Mouse (Mus musculus): ENCODE data around the gene Fuk.

The Fuk gene

DNA sequence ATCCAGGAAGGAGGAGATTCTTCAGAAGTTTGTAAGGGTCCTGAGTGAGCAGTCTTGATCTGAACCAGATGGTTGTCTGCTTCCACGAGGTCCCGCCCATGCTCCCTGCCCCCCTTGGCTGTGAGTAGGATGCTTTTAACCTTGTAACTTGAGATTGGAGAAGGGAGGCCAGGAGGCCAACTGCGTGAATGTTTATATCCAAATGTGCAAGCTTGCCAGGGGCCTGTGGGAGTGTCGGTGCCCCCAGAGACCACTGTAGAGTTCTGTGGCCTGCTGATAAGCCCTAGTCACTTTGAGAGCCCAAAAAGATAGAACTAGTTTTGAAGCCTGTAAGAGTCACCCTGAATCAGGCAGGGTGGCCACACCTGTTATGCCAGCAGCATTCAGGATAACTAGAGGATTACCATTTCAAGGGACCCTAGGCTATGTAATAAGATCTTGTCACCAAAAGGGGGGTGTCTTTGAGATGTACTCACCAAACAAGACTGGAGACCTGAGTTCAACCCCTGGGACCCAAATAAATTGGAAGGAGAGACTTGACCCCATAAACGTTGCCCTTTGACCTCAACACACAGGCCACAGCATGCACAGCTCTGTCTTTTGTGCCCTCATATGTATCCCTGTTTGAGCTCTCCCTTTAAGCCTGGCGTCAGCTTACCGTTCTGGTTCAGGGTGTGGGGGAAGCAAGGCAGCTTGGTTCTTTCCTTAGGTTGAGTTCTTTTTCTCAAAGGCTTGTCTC lies 19.4 kb upstream of the Fuk start:
- ChIA-PET POLR2A (interaction anchor here in 2 of 4 experiments (0.7 to 2.1 kb wide), 2 partner anchors 49 kb away, joined by 4 to 5 read pairs; no protein-coding TSS in a partner anchor), CTCF (interaction anchor here in 2 of 4 experiments (0.5 to 0.6 kb wide), 2 partner anchors 18 to 26 kb away, joined by 6 to 13 read pairs; no protein-coding TSS in a partner anchor)

DNA sequence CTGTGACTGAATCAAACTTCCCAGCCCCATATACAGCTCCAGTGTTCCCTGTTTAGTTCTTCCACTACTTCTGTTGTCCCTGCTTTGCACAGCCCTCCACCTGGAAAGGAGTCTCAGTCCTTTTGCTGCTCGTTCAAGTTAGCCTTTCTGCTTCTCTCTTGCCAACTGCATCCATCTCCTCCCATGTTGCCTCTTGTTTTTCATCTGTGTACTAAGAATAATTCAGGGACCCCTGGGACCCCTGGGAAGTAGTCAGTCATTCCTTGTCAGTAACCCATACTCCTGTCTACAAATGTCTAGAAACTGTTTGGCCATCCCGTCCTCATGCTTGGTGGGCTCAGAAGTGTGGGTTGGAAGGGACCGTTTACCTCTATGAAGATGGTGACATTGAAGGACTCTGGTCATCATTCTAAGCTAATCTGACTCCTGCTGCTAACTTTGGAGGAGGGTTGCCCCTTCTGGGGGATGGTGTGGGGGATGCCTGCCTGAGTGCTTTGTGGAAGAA lies 18.5 kb upstream of the Fuk start:
- POLR2A ChIA-PET, result interaction anchor here in 3 of 4 experiments (0.7 to 3.2 kb wide), 10 partner anchors 19 to 113 kb away, joined by 3 to 25 read pairs (median 10); partner anchors contain the start of gene Aars (in 1 of the 3)
- CTCF ChIA-PET, result interaction anchor here in 2 of 4 experiments (0.5 to 0.6 kb wide), 2 partner anchors 19 to 27 kb away, joined by 6 to 13 read pairs; no protein-coding TSS in a partner anchor

DNA sequence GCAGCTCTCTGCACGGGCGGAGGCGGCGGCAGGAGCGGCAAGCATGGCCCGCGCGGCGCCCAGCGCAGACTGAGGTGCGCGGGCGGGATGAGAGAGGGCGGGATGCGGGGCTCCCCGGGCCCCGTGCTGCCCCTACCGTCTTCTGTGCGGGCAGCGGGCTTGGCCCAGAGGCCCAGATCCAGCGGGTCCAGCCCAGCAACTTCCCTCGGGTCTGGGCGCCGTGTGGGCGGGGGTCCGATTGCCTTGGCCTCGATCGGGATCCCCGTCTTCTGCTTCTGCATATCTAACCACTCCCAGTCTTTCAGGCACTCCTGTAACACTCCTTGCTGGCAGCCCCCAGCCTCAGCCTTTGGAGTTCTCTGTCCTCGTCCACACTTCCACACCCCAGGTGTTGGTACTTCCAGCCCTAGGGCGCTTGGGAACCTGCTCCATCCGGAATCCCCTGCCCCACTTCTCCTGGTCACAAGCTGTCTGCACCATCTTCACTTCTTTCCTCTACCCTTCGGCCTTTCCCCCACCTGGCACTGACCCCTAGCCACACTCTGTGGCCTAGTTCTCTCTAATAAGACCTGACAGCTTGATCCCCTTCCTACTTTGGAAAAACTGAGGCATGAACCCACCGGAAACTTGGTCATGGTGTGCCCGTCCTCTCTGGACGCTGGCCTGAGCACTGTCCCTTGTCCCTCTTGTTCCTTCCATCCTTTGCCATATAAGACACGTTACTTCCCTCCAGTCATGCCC lies 17.9 kb upstream of the Fuk start:
- POLR2A ChIA-PET, result interaction anchor here in 3 of 4 experiments (0.5 to 3.2 kb wide), 40 partner anchors 8 to 871 kb away, joined by 3 to 25 read pairs (median 4); partner anchors contain the start of genes Ddx19a (in 2 of the 3), Sf3b3 (in 2 of the 3), Aars (in 1 of the 3) and Cog4 (in 1 of the 3)
- CTCF ChIA-PET, result interaction anchor here in 3 of 4 experiments (0.6 to 1.2 kb wide), 9 partner anchors 9 to 1227 kb away, joined by 3 to 13 read pairs (median 4); partner anchors contain the start of gene Ist1 (in 1 of the 3)

DNA sequence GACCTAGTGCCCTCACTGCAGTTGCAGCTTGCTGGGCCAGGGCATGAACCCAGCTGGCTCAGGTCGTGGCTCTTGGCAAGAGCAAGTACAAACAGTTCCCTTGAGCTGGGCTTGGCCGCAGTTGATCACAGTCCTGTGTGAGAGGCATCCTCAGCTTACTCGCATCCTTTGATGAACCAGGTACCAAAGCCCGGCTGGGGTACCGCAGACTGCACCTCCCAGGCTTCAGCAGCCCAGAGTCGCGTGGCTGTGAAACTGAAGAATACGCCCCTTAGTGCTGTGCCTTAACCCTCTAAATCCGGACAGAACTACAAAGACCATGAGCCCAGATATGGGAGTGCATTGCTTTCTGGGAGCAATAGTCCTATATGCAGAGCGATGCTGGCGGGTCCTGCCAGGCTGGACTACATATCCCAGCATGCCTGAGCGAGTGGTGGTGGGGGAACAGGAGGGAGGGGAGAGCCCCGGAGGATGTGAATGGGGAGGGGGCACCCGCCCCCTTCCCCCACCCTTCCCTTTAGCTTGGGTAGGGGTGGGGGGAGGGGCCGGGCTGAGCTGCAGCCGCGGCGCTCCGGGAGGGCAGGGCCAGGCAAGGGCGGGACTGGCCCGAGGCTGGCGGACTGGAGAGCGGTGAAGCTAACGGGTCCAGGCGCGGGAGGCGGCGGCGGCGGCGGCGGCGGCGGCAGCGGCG lies 17.2 kb upstream of the Fuk start, which contains the start of gene St3gal2:
Gene St3gal2, plus strand, starts transcription at position 582 of the 691 bp plus-strand sequence.
- POLR2A ChIA-PET, result interaction anchor here in 3 of 4 experiments (0.5 to 3.2 kb wide), 41 partner anchors 8 to 872 kb away, joined by 3 to 25 read pairs (median 4); partner anchors contain the start of genes Sf3b3 (in 2 of the 3), Aars (in 1 of the 3), Cog4 (in 1 of the 3) and Ddx19a (in 1 of the 3)
- CTCF ChIA-PET, result interaction anchor here in 3 of 4 experiments (0.6 to 1.2 kb wide), 10 partner anchors 8 to 1227 kb away, joined by 3 to 13 read pairs (median 4); partner anchors contain the start of gene Ist1 (in 1 of the 3)

DNA sequence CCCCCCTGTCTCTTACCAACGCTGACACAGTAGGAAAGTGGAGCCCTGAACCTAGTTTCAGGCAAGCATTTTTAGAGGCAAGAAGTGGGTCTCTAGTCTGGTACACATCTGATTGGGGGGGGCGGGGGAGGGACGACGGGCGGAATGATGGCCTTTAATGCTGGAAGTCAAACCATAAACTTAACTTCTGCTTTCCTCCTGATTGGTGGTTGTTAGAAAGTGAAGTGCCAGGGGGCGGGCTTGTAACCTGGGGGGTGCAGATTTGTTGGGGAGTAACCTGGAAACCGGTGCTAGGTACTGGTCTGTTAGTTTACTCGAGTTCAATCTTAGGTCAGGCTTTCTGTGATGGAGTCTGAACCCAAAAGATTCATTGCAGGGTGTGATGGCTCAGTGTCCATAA lies 16.2 kb upstream of the Fuk start:
- ChIA-PET POLR2A (interaction anchor here in 3 of 4 experiments (0.5 to 3.2 kb wide), 19 partner anchors 10 to 310 kb away, joined by 3 to 25 read pairs (median 4); partner anchors contain the start of gene Sf3b3 (in 1 of the 3)), CTCF (no interaction called here)

DNA sequence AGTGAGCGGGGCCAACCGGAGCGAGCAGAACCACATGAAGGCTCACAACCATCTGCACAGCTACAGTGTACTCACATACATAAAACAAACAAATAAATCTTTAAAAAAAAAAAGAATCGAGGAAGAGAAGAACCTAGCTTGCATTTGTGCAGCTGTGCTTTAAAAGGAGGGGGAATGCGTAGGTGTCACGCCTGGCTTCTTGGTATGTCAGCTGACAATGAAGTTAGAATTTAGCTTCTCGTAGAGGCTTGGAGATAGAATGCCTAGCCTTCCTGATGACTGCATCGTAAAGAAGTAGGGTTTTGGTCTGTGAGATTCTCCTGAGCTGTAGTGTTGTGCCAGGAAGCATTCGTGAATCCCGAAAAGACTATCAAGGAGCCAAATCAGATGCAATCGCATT lies 15.7 kb upstream of the Fuk start:
- ChIA-PET CTCF (no interaction called here), POLR2A (interaction anchor here in 3 of 4 experiments (0.5 to 3.2 kb wide), 18 partner anchors 9 to 310 kb away, joined by 3 to 25 read pairs (median 4); partner anchors contain the start of gene Sf3b3 (in 1 of the 3))

DNA sequence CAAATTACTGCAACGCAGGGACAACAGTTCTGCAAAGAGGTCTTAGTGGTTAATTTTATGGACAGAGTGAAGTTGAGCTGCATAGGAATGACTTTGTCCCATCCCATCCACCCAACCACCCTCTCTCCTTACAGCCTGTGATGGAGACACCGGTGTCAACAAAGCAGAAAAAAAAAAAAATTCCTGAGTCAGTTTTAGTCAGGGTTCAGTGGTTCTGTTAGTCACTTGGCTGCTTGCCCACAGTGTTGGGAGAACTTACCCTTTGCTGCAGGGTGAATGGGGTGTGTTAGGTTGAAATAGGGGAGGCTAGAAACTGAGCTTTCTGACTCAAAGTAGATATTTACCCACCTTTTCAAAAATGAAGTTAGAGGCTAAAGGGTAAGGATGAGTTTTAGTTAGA lies 15.1 kb upstream of the Fuk start:
- ChIA-PET POLR2A (interaction anchor here in 2 of 4 experiments (0.5 to 3.1 kb wide), 12 partner anchors 9 to 330 kb away, joined by 3 to 11 read pairs (median 4); partner anchors contain the start of gene Sf3b3 (in 1 of the 2)), CTCF (no interaction called here)

DNA sequence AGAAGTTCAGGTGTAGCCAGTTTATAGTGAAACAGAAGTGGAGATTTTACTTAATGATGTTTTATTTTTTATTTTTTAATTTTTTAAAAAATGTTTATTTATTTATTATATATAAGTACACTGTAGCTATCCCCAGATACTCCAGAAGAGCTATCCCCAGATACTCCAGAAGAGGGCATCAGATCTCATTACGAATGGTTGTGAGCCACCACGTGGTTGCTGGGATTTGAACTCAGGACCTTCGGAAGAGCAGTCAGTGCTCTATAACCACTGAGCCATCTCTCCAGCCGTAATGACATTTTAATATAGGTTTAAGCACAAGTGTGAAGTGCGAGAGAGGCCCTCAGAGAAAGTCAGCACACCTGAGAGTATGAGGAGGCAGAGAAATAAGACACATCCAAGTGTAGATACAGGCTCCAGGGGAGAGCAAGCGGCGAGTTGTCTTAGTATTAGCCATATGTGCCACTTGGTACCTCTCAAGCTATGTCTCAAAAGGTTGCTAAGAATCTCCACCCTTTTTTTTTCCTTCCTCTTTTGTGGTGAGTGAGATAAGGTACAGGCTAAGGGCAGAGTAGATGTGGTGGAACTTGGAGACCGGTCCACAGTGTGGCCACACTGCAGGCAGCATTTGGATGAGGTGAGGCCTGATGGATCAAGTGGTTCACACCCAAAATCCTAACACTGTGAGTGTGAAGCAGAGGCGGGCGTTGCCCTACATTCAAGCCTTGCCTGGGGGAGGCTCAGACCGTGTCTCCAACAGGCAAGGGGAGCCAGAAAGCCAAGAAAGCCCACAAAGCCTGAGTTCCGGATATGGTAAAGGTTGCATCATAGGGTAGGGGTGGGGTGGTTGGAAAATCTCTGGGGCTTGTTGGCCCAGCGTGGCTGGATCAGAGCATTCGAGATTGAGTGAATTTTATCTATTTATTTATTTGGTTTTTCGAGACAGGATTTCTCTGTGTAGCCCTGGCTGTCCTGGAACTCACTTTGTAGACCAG lies 9.6 kb upstream of the Fuk start:
- POLR2A ChIA-PET, result interaction anchor here in 3 of 4 experiments (0.6 to 1.4 kb wide), 6 partner anchors 23 to 392 kb away, joined by 3 read pairs; no protein-coding TSS in a partner anchor
- CTCF ChIA-PET, result interaction anchor here in 3 of 4 experiments (0.6 to 1.3 kb wide), 6 partner anchors 8 to 850 kb away, joined by 3 to 4 read pairs (median 3); partner anchors contain the start of gene St3gal2 (in 1 of the 3)

DNA sequence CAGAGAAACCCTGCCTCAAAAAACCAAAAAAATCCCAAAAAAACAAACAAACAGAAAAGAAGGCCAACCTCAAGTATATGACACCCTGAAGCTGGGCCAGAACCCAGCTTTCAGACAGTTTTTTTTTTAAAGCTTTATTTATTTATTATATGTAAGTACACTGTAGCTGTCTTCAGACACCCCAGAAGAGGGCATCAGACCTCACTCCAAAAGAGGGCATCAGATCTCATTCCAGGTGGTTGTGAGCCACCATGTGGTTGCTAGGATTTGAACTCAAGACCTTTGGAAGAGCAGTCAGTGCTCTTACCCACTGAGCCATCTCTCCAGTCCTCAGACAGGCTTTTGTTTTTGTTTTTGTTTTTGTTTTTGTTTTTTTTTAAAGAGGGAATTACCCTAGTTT lies 7.6 kb upstream of the Fuk start:
- ChIA-PET POLR2A (interaction anchor here in 1 of 4 experiments (2.9 kb wide), 1 partner anchor 9 kb away, joined by 11 read pairs; the partner anchor contains the start of gene St3gal2), CTCF (interaction anchor here in 1 of 4 experiments (0.6 kb wide), 1 partner anchor 33 kb away, joined by 3 read pairs; no protein-coding TSS in a partner anchor)

DNA sequence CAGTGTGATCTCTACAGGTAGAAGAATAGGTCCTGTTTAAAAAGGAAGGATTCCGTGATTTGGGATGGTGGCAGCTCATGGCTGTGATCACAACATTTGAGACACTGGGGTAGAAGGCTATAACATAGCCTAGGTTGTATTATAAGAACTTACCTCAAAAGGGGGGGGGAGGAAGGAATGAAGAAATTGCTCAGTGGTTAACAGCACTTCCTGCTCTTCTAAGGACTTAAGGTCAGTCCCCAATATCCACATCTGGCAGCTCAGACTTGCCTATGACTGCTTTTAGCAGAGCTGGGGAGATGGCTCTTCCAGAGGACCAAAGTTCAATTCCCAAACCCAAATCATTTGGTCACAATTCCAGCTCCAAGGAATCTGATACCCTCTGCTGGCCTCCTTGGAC lies 4.4 kb upstream of the Fuk start:
- CTCF ChIA-PET, result no interaction called here
- POLR2A ChIA-PET, result interaction anchor here in 2 of 4 experiments (1.4 to 1.9 kb wide), 5 partner anchors 10 to 289 kb away, joined by 3 to 7 read pairs (median 6); partner anchors contain the start of genes St3gal2 (in 2 of the 2) and Vac14 (in 1 of the 2)

DNA sequence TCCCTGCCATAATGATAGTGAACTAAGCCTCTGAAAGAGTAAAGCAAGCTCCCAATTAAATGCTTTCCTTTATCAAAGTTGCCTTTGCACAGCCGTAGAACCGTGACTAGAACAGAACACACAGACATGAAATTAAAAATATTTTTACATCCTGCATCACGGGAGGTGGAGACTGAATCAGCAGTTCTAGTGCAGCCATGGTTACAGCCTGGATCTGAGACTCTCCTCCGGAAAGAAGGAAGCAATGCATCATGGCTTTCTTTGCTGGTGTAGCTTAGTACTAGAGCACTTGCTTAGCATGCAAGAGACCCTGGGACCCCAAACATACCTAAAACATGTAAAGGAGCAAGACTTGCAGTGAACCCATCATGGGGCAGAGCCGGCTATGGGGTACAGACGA lies 3.1 kb upstream of the Fuk start:
- POLR2A ChIA-PET, result interaction anchor here in 2 of 4 experiments (0.6 to 1.9 kb wide), 4 partner anchors 12 to 76 kb away, joined by 5 to 7 read pairs (median 6); partner anchors contain the start of gene St3gal2 (in 2 of the 2)
- CTCF ChIA-PET, result interaction anchor here in 2 of 4 experiments (0.5 to 0.9 kb wide), 2 partner anchors 156 to 183 kb away, joined by 3 to 8 read pairs; no protein-coding TSS in a partner anchor

DNA sequence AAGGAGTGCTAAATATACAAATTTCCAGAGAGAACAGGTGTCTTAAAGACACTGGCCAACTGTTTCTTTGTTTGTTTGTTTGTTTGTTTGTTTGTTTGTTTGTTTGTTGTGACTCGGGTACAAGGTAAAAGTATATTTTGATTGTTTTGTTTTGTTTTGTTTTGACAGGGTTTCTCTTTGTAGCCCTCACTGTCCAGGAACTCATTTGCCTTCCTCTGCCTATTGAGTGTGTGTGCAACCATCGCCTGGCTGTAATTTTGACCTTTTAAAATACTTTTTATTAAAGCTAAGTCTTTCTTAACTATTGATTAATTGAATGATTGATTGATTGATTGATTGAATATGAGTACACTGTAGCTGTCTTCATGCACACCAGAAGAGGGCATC lies 284 bp upstream of the Fuk start:
- ChIA-PET CTCF (interaction anchor here in 3 of 4 experiments (0.6 to 1.1 kb wide), 3 partner anchors 10 to 397 kb away, joined by 3 to 8 read pairs (median 3); partner anchors contain the start of gene Rfwd3 (in 1 of the 3)), POLR2A (interaction anchor here in 3 of 4 experiments (0.7 to 2.2 kb wide), 14 partner anchors 15 to 462 kb away, joined by 3 to 10 read pairs (median 4); partner anchors contain the start of genes Exosc6 (in 1 of the 3) and Sf3b3 (in 1 of the 3))

DNA sequence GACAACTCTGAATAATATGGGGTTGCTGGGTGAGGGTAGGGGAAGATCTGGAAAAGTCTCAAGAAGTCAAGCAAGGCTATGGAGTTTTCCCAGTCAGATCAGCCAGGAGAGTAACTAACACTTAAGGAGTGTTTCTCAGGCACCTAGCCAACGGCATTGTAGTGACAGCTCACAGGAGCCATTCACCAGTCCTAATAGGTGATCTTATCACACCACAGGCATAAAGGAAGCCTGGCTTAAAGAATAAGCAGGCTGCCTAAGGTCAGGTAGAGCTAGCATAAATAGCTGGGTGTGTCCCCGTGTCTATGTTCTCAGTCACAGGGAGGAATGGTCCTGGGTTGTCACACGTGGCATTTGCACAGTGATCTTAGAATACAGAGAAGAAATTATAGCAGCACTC lies 1.2 kb downstream of the Fuk start:
- POLR2A ChIA-PET, result interaction anchor here (0.7 to 2.2 kb wide), 23 partner anchors 8 to 1979 kb away, joined by 3 to 10 read pairs (median 4); partner anchors contain the start of genes St3gal2 (in 2 of the 4), Aars (in 1 of the 4), Exosc6 (in 1 of the 4) and Mtss1l (in 1 of the 4)
- CTCF ChIA-PET, result interaction anchor here in 3 of 4 experiments (0.6 to 1.1 kb wide), 4 partner anchors 16 to 151 kb away, joined by 3 to 7 read pairs (median 4); partner anchors contain the start of gene Ddx19a (in 1 of the 3)

DNA sequence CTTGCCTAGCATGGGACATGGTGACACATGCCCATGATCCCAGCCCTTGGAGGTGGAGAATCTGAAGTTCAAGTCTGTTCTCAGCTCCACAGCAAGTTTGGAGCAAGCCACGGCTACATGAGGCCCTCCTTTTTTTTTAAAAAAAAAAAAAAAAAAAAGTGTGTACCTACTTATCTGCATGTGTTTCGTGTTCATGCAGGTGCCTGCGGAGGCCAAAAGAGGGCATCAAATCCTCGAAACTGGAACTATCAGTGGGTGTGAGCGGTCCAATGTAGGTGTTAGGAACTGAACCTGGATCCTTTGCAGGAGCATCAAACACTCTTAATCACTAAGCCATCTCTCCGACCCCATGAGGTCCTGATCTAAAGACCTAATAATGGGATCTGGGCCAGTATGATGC lies 4.8 kb downstream of the Fuk start:
- ChIA-PET CTCF (interaction anchor here in 2 of 4 experiments (0.6 to 0.7 kb wide), 5 partner anchors 85 to 268 kb away, joined by 3 to 6 read pairs (median 3); partner anchors contain the start of gene Exosc6 (in 1 of the 2)), POLR2A (interaction anchor here in 3 of 4 experiments (0.6 to 1.1 kb wide), 9 partner anchors 30 to 203 kb away, joined by 3 to 4 read pairs (median 3); no protein-coding TSS in a partner anchor)

DNA sequence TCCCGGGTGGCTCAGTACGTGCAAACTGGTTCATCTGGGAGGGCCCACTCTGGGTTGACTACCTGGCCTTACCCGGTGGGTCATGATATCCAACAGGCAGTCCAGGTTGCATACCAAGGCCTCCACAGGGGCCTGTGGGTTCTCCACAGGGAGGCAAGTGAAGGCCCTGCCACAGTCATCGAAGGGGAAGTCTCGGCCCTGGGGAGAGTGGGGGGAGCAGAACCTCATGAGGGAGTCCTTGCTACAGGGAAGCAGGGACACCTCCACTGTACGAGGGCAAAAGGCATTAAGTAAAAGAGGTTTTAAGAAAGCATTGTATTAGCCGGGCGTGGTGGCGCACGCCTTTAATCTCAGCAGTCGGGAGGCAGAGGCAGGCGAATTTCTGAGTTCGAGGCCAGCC lies 6.5 kb downstream of the Fuk start:
- CTCF ChIA-PET, result interaction anchor here in 1 of 4 experiments (0.7 to 1.3 kb wide), 2 partner anchors 10 to 90 kb away, joined by 3 read pairs; partner anchors contain the start of gene Il34

More for the DNA sequence above, 6.5 kb downstream of the Fuk start:
- POLR2A ChIA-PET, result interaction anchor here in 3 of 4 experiments (0.7 to 1.9 kb wide), 9 partner anchors 9 to 374 kb away, joined by 3 to 8 read pairs (median 5); partner anchors contain the start of genes Aars (in 1 of the 3) and Sf3b3 (in 1 of the 3)
